Mouse (Mus musculus): Measurements from ENCODE around the gene Usp54.

The Usp54 gene

GRCm38 (mm10) chr14:20640644-20641437, at the start of gene Usp54:
Gene Usp54, minus strand, starts transcription at chr14:20641063.
- peak; percentile 97 for DNase-seq (ENCODE audit: extremely low spot score)

GRCm38 (mm10) chr14:20689009-20689408, 48.1 kb upstream of the Usp54 start:
- DNase-seq (ENCODE audit: extremely low spot score) = no peak

- no peak for DNase-seq (ENCODE audit: extremely low spot score)
These were observed 45.7 kb upstream of the Usp54 start for GRCm38 (mm10) chr14:20686576-20686975.

- DNase-seq (ENCODE audit: extremely low spot score) = no peak
These were observed 41.6 kb upstream of the Usp54 start for GRCm38 (mm10) chr14:20682498-20682897.

GRCm38 (mm10) chr14:20681742-20682141, 40.9 kb upstream of the Usp54 start:
- no peak for DNase-seq (ENCODE audit: extremely low spot score)

- DNase-seq (ENCODE audit: extremely low spot score) = no peak
These were observed 37.0 kb upstream of the Usp54 start for GRCm38 (mm10) chr14:20677906-20678305.

- peak; percentile 98 for DNase-seq (ENCODE audit: extremely low spot score)
These were observed 33.4 kb upstream of the Usp54 start, which contains the start of gene Sec24c for GRCm38 (mm10) chr14:20674064-20674833. Gene Sec24c, plus strand, starts transcription at chr14:20674308.

- no peak for DNase-seq (ENCODE audit: extremely low spot score)
These were observed 32.8 kb upstream of the Usp54 start for GRCm38 (mm10) chr14:20673735-20674063.

- peak; percentile 41 for DNase-seq (ENCODE audit: extremely low spot score)
These were observed 32.1 kb upstream of the Usp54 start for GRCm38 (mm10) chr14:20672990-20673389.

- no peak for DNase-seq (ENCODE audit: extremely low spot score)
These were observed 27.4 kb upstream of the Usp54 start, which contains the start of gene Synpo2l for GRCm38 (mm10) chr14:20668154-20668810. Gene Synpo2l, minus strand, starts transcription at chr14:20668354.

GRCm38 (mm10) chr14:20667469-20667868, 26.6 kb upstream of the Usp54 start:
- no peak for DNase-seq (ENCODE audit: extremely low spot score)

- DNase-seq (ENCODE audit: extremely low spot score) = no peak
These were observed 23.6 kb upstream of the Usp54 start for GRCm38 (mm10) chr14:20664436-20664835.

GRCm38 (mm10) chr14:20663601-20664000, 22.7 kb upstream of the Usp54 start:
- no peak for DNase-seq (ENCODE audit: extremely low spot score)

GRCm38 (mm10) chr14:20662740-20663139, 21.9 kb upstream of the Usp54 start:
- no peak for DNase-seq (ENCODE audit: extremely low spot score)

- DNase-seq (ENCODE audit: extremely low spot score) = no peak
These were observed 20.9 kb upstream of the Usp54 start for GRCm38 (mm10) chr14:20661661-20662331.

- peak; percentile 94 for DNase-seq (ENCODE audit: extremely low spot score)
These were observed 20.2 kb upstream of the Usp54 start for GRCm38 (mm10) chr14:20660827-20661660.

GRCm38 (mm10) chr14:20659687-20660086, 18.8 kb upstream of the Usp54 start:
- no peak for DNase-seq (ENCODE audit: extremely low spot score)

GRCm38 (mm10) chr14:20658902-20659301, 18.0 kb upstream of the Usp54 start:
- no peak for DNase-seq (ENCODE audit: extremely low spot score)

GRCm38 (mm10) chr14:20658326-20658725, 17.5 kb upstream of the Usp54 start:
- DNase-seq (ENCODE audit: extremely low spot score) = peak; percentile 52

GRCm38 (mm10) chr14:20656361-20656760, 15.5 kb upstream of the Usp54 start, which contains the start of gene Myoz1:
Gene Myoz1, minus strand, starts transcription at chr14:20656540.
- no peak for DNase-seq (ENCODE audit: extremely low spot score)

- DNase-seq (ENCODE audit: extremely low spot score) = no peak
These were observed 14.9 kb upstream of the Usp54 start for GRCm38 (mm10) chr14:20655731-20656130.

Measured in embryo, embryonic 9.5 days (tissue).